Mouse (Mus musculus) stomach, embryonic 15.5 days (tissue): Measurements from ENCODE around the gene Tcp10c. TPM values are rescaled to one million over a fixed set of nuclear protein-coding genes. Genes with fewer than 3 reads are reported as not detected.

ENCODE experiments used
- polyA plus RNA-seq: library from polyadenylated mRNA; unstranded; fragments of >200 nt; fragmentation: Nextera tagmentation; extraction: Ambion mirVana; gene quantifications from 2 replicates; pipeline ENCODE4 v1.2.1, GENCODE M21; 2015

Gene Tcp10c
- polyA plus RNA-seq, 1 experiment from 2014 or later, result not detected

Other genes starting within 250 kb of the Tcp10c start
- not detected in 2 replicates for gene Unc93a, start 222.8 kb upstream of the Tcp10c start, polyA plus RNA-seq
- not detected in 2 replicates for gene Smok2a, start 133.4 kb upstream of the Tcp10c start, polyA plus RNA-seq
- gene Smok2b, start 124.3 kb upstream of the Tcp10c start, polyA plus RNA-seq, result not detected in 2 replicates